Mouse (Mus musculus) midbrain, embryonic 13.5 days (tissue): Measurements from ENCODE around the gene Hectd2. TPM values are rescaled to one million over a fixed set of nuclear protein-coding genes. Genes with fewer than 3 reads are reported as not detected.

ENCODE experiments used
- ATAC-seq: fragments of 200-750 bp; cut with Nextera tagmentation; 2 replicates; pipeline ENCODE4 v1.8.0; 2017; ENCODE audit warnings: mild to moderate bottlenecking, moderate TSS enrichment, moderate library complexity
- H3K27ac ChIP-seq: fragments of 300-500 bp; sonication (generic); 2 replicates; pipeline ENCODE4 v1.5.1; 2015; ENCODE audit warnings: inconsistent platforms, mild to moderate bottlenecking, moderate library complexity
- H3K27me3 ChIP-seq: fragments of 300-500 bp; sonication (generic); 2 replicates; pipeline ENCODE4 v1.6.1; 2015; ENCODE audit warnings: mild to moderate bottlenecking, inconsistent platforms
- H3K36me3 ChIP-seq: fragments of 300-500 bp; sonication (generic); 2 replicates; pipeline ENCODE4 v1.6.1; 2015; ENCODE audit warnings: mild to moderate bottlenecking, inconsistent platforms
- H3K4me1 ChIP-seq: fragments of 300-500 bp; sonication (generic); replicated peaks from 2 replicates; pipeline ENCODE4 v1.6.1; 2015; ENCODE audit warnings: inconsistent platforms
- H3K4me2 ChIP-seq: fragments of 300-500 bp; sonication (generic); replicated peaks from 2 replicates; pipeline ENCODE4 v1.6.1; 2015; ENCODE audit warnings: moderate library complexity, mild to moderate bottlenecking, inconsistent platforms
- H3K4me3 ChIP-seq: fragments of 300-500 bp; sonication (generic); replicated peaks from 2 replicates; pipeline ENCODE4 v1.5.1; 2015; ENCODE audit warnings: mild to moderate bottlenecking, inconsistent platforms
- H3K9ac ChIP-seq: fragments of 300-500 bp; sonication (generic); replicated peaks from 2 replicates; pipeline ENCODE4 v1.6.1; 2015; ENCODE audit warnings: mild to moderate bottlenecking, inconsistent platforms
- H3K9me3 ChIP-seq: fragments of 300-500 bp; sonication (generic); 2 replicates; pipeline ENCODE4 v1.6.1; 2016; ENCODE audit warnings: mild to moderate bottlenecking, inconsistent platforms
- whole genome bisulfite sequencing: fragments of 180-500 bp; shearing (Covaris S2); methylation state at CpG from one replicate; pipeline ENCODE4 v1.1.7; 2015; 5-methylcytosine and 5-hydroxymethylcytosine counted together
- polyA plus RNA-seq: library from polyadenylated mRNA; unstranded; fragments of >200 nt; fragmentation: Nextera tagmentation; extraction: Ambion mirVana; gene quantifications from 2 replicates; pipeline ENCODE4 v1.2.1, GENCODE M21; 2015

The Hectd2 gene
- polyA plus RNA-seq, 1 experiment from 2014 or later, result 9.4 TPM

- H3K27me3 ChIP-seq, result peaks cover 4% of the 10 kb centered on the region; the same call in 1 of the 2 replicates
- H3K36me3 ChIP-seq, result no peaks in the 10 kb centered on the region
- H3K4me2 ChIP-seq, result no peak overlapping the region
- H3K9me3 ChIP-seq, result no peaks in the 10 kb centered on the region
- peaks cover 27% of the 10 kb centered on the region for H3K4me1 ChIP-seq
- WGBS, result 82% methylated on average over 11 of the region's 11 CpGs
- ATAC-seq, result no peak
- H3K4me3 ChIP-seq, result no peak overlapping the region
- no peak overlapping the region for H3K9ac ChIP-seq
- no peak overlapping the region for H3K27ac ChIP-seq
Observed at GRCm38 (mm10) chr19:36536929-36537328, 17.5 kb upstream of the Hectd2 start.

- Histone ChIP-seq H3K36me3 (no peaks in the 10 kb centered on the region), H3K4me2 (no peak overlapping the region), H3K4me1 (peaks cover 27% of the 10 kb centered on the region), H3K9ac (no peak overlapping the region), H3K9me3 (no peaks in the 10 kb centered on the region), H3K27me3 (peaks cover 5% of the 10 kb centered on the region; the same call in 1 of the 2 replicates), H3K27ac (no peak overlapping the region), H3K4me3 (no peak overlapping the region)
- ATAC-seq, result 0 out of 2 replicates have a peak, but pooled peaks have one; percentile 37
- WGBS, result 4% methylated on average over 4 of the region's 4 CpGs
Observed at GRCm38 (mm10) chr19:36538528-36538927, 15.9 kb upstream of the Hectd2 start.

- WGBS, result 92% methylated on average over 2 of the region's 2 CpGs
- H3K9ac ChIP-seq, result no peak overlapping the region
- ATAC-seq, result no peak
- H3K9me3 ChIP-seq, result no peaks in the 10 kb centered on the region
- H3K36me3 ChIP-seq, result no peaks in the 10 kb centered on the region
- no peak overlapping the region for H3K4me2 ChIP-seq
- H3K4me1 ChIP-seq, result peaks cover 21% of the 10 kb centered on the region
- no peak overlapping the region for H3K4me3 ChIP-seq
- peaks cover 5% of the 10 kb centered on the region; the same call in 1 of the 2 replicates for H3K27me3 ChIP-seq
- H3K27ac ChIP-seq, result no peak overlapping the region
Observed at GRCm38 (mm10) chr19:36539311-36539710, 15.1 kb upstream of the Hectd2 start.

GRCm38 (mm10) chr19:36540012-36540606 is 14.3 kb upstream of the Hectd2 start:
- peaks cover 13% of the 10 kb centered on the region for H3K4me1 ChIP-seq
- H3K4me2 ChIP-seq, result no peak overlapping the region
- H3K27me3 ChIP-seq, result peaks cover 5% of the 10 kb centered on the region; the same call in 1 of the 2 replicates
- no peak overlapping the region for H3K27ac ChIP-seq
- ATAC-seq, result no peak
- H3K4me3 ChIP-seq, result no peak overlapping the region
- no peaks in the 10 kb centered on the region for H3K9me3 ChIP-seq
- 79% methylated on average over 10 of the region's 10 CpGs for WGBS
- H3K9ac ChIP-seq, result no peak overlapping the region
- H3K36me3 ChIP-seq, result no peaks in the 10 kb centered on the region

- H3K9ac ChIP-seq, result no peak overlapping the region
- no peak overlapping the region for H3K4me2 ChIP-seq
- H3K36me3 ChIP-seq, result no peaks in the 10 kb centered on the region
- no peak for ATAC-seq
- WGBS, result 73% methylated on average over 7 of the region's 7 CpGs
- peaks cover 5% of the 10 kb centered on the region; the same call in 1 of the 2 replicates for H3K27me3 ChIP-seq
- peaks cover 6% of the 10 kb centered on the region for H3K4me1 ChIP-seq
- no peak overlapping the region for H3K4me3 ChIP-seq
- H3K27ac ChIP-seq, result no peak overlapping the region
- H3K9me3 ChIP-seq, result no peaks in the 10 kb centered on the region
Observed at GRCm38 (mm10) chr19:36540776-36541175, 13.7 kb upstream of the Hectd2 start.

- Histone ChIP-seq H3K4me1 (peaks cover 7% of the 10 kb centered on the region), H3K36me3 (no peaks in the 10 kb centered on the region)
- WGBS, result 6% methylated on average over 20 of the region's 20 CpGs
Observed at GRCm38 (mm10) chr19:36553561-36554045, 836 bp upstream of the Hectd2 start.

GRCm38 (mm10) chr19:36554785-36555595 is 551 bp downstream of the Hectd2 start:
- Histone ChIP-seq H3K4me2 (peak overlapping the region; percentile 71), H3K9ac (peak overlapping the region; percentile 85), H3K27ac (peak overlapping the region; percentile 90), H3K4me1 (peaks cover 7% of the 10 kb centered on the region), H3K9me3 (no peaks in the 10 kb centered on the region), H3K4me3 (peak overlapping the region; percentile 78), H3K36me3 (no peaks in the 10 kb centered on the region), H3K27me3 (peaks cover 19% of the 10 kb centered on the region)
- whole genome bisulfite sequencing, result under 1% methylated on average over 44 of the region's 53 CpGs
- peak; percentile 86 for ATAC-seq

More at GRCm38 (mm10) chr19:36553561-36554045, 836 bp upstream of the Hectd2 start:
- H3K9ac ChIP-seq, result peak overlapping the region; percentile 74
- ATAC-seq, result peak; percentile 17; the same call in 1 of the 2 replicates
- peak overlapping the region; percentile 81 for H3K27ac ChIP-seq
- H3K9me3 ChIP-seq, result no peaks in the 10 kb centered on the region
- peak overlapping the region; percentile 90 for H3K4me2 ChIP-seq
- peaks cover 19% of the 10 kb centered on the region for H3K27me3 ChIP-seq
- peak overlapping the region; percentile 78 for H3K4me3 ChIP-seq

GRCm38 (mm10) chr19:36559331-36559730 is 4.9 kb downstream of the Hectd2 start:
- Histone ChIP-seq H3K9me3 (no peaks in the 10 kb centered on the region), H3K9ac (no peak overlapping the region), H3K36me3 (no peaks in the 10 kb centered on the region), H3K4me3 (no peak overlapping the region), H3K4me2 (no peak overlapping the region), H3K4me1 (peaks cover 9% of the 10 kb centered on the region), H3K27ac (no peak overlapping the region), H3K27me3 (no peaks in the 10 kb centered on the region)
- ATAC-seq, result no peak
- WGBS, result 84% methylated on average over 5 of the region's 5 CpGs

- H3K9me3 ChIP-seq, result no peaks in the 10 kb centered on the region
- ATAC-seq, result no peak
- H3K4me3 ChIP-seq, result no peak overlapping the region
- no peaks in the 10 kb centered on the region for H3K27me3 ChIP-seq
- no peak overlapping the region for H3K27ac ChIP-seq
- H3K4me1 ChIP-seq, result peaks cover 11% of the 10 kb centered on the region
- H3K36me3 ChIP-seq, result no peaks in the 10 kb centered on the region
- WGBS, result 26% methylated on average over 2 of the region's 2 CpGs
- no peak overlapping the region for H3K9ac ChIP-seq
- no peak overlapping the region for H3K4me2 ChIP-seq
Observed at GRCm38 (mm10) chr19:36560160-36560559, 5.7 kb downstream of the Hectd2 start.

GRCm38 (mm10) chr19:36561171-36561570 is 6.7 kb downstream of the Hectd2 start:
- Histone ChIP-seq H3K27me3 (no peaks in the 10 kb centered on the region), H3K9ac (no peak overlapping the region), H3K4me2 (no peak overlapping the region), H3K9me3 (no peaks in the 10 kb centered on the region), H3K36me3 (no peaks in the 10 kb centered on the region), H3K27ac (no peak overlapping the region), H3K4me1 (peaks cover 4% of the 10 kb centered on the region), H3K4me3 (no peak overlapping the region)
- WGBS, result 73% methylated on average over 2 of the region's 2 CpGs
- no peak for ATAC-seq

- Histone ChIP-seq H3K27ac (no peak overlapping the region), H3K4me3 (no peak overlapping the region), H3K9ac (no peak overlapping the region), H3K36me3 (no peaks in the 10 kb centered on the region), H3K27me3 (no peaks in the 10 kb centered on the region), H3K4me2 (no peak overlapping the region), H3K4me1 (peaks cover 4% of the 10 kb centered on the region), H3K9me3 (no peaks in the 10 kb centered on the region)
- no peak for ATAC-seq
- 67% methylated on average over 2 of the region's 2 CpGs for WGBS
Observed at GRCm38 (mm10) chr19:36564396-36564795, 10.0 kb downstream of the Hectd2 start.

GRCm38 (mm10) chr19:36573986-36574385 is 19.5 kb downstream of the Hectd2 start:
- H3K4me3 ChIP-seq, result no peak overlapping the region
- H3K36me3 ChIP-seq, result peaks cover 4% of the 10 kb centered on the region; the same call in 1 of the 2 replicates
- H3K4me2 ChIP-seq, result no peak overlapping the region
- no peak overlapping the region for H3K27ac ChIP-seq
- no peaks in the 10 kb centered on the region for H3K9me3 ChIP-seq
- WGBS, result 77% methylated on average over 3 of the region's 3 CpGs
- no peaks in the 10 kb centered on the region for H3K4me1 ChIP-seq
- H3K9ac ChIP-seq, result no peak overlapping the region
- no peaks in the 10 kb centered on the region for H3K27me3 ChIP-seq
- no peak for ATAC-seq
